Mouse (Mus musculus) frontal cortex, adult 2 months (tissue): ENCODE results near the gene Usp35. TPM values are rescaled to one million over a fixed set of nuclear protein-coding genes. Genes with fewer than 3 reads are reported as not detected.

Source experiments
- DNase-seq, 2 experiments: peaks; one replicate each; pipeline ENCODE4 v3.0.0; 2022; ENCODE audit warnings: low spot score in 1 of 2; ENCODE audit errors: extremely low spot score in 1 of 2
- polyA plus RNA-seq: library from polyadenylated mRNA; depleted of rRNA; stranded (reverse); fragments of >200 nt; gene quantifications from 2 replicates; pipeline ENCODE4 v1.2.3, GENCODE M21; 2012

The Usp35 gene
- polyA plus RNA-seq, 1 experiment, result 18.8 TPM

DNA sequence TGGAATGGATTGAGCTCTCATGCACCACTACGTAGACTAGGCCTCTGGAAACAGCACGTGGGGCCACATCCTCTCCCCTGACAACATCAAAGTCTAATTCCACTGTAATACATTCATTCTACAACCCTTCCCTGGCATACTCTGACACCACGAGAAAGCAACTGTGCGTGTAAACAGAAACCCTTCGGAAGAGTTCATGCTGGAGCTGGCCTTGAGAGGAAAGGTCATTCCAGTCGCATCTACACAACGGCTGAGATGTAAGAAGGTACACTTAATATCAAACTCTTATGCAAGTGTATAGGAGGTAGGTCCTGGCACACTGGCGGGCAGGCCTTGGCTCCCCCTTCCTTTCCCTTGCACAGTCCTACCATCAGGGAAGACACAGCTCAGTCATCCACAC is 7.5 kb downstream of the Usp35 start:
- no peak for DNase-seq

DNA sequence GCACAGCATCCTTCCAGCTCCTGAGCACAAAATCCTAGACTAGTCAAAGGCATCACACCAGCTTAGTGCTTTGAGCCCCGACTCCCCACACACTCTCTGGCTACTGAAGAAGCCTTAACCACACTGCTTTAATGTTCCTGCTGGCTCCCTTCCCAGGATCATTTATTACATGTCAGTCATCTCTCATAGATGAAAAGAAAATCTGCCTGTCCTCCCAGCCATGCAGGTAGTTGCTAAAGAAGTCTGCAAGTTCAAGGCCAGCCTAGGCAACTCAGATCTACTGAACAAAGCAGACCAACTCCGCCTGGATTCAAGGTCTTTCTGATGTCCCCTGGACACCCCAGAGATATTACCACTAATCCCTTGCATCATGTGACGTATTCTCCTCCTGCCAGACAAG is 14.1 kb downstream of the Usp35 start:
- no peak for DNase-seq

DNA sequence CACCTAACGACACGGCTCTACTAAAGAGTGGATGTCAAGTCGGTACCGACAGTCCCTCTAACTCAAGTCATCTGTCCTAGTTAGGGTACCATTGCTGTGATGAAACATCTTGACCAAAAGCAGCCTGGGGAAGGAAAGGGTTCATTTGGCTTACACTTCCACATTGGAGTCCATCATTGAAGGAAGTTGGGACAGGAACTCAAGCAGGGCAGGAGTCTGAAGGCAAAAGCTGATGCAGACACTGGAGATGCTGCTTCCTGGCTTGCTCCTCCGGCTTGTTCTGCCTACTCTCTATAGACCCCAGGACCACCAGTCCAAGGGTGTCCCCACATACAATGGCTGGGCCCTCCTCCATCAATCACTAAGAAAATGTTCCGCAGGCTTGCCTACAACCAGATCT is 16.2 kb downstream of the Usp35 start:
- DNase-seq, result no peak

DNA sequence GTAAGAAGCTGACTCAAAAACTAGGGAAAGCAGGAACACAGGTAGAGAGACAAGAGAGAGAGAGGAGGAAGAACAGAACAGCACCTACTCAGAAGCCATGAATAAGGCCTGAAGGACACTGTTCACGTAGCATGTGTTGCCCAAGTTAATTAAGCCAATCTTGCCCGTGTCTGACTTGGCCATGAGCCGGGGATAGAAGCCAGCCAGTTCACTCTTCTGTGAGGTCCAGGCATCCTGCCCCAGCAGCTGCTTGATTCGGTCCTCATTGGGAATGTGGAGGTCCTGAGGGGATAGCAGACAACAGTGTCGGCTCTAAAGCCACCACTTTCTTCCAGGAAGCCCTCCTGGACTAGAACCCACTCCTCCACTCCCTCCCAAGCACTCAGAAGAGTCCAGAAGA is 17.2 kb downstream of the Usp35 start:
- DNase-seq, result no peak

DNA sequence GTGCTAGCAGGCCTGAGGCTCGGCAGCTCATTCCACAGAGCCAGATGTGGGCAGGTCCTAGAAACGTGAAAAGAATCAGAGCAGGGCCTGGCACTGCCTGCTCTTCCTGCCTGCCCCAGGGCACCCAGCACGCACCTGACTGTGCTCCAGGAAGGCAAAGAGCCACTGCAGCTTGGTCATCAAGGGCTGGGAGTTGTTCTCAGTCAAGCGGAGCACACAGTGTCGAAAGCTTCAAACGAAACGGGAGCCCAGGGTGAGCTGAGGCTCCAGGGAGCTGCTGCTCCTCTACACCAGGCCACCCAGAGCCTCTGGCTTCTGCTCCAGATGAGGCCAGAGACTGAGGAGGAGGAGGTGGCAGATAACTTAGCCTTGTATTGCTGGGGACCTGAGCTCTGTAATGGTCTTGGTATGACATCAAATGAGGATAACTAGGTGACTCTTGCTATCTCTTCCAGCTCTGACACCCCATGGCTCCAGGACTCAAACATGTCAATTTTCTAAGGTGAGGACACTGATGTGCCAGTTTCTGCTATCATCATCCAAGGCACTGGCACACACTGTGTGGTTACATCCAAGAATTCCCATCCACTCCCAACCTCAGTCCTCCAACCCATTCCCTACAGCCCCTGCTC is 18.3 kb downstream of the Usp35 start:
- DNase-seq, result no peak

DNA sequence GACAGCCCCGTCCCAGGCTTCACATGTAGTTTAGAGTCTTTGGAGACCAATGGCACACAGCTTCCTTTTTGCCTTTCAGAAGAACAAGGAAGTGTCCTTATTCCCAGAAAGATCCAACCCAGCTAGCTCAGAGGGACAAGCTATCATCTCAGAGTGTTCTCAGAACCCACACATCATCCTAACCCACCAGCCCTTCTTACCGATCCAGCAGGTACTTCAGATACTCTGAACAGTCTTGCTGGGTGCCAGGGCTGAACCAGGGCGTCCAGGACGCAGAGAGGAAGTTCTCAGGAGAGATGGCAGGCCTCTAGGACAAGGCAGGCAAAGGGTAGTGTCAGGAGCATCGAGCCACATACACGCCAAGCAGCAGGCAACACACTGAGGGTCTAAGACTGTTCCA is 19.0 kb downstream of the Usp35 start:
- DNase-seq, result no peak

DNA sequence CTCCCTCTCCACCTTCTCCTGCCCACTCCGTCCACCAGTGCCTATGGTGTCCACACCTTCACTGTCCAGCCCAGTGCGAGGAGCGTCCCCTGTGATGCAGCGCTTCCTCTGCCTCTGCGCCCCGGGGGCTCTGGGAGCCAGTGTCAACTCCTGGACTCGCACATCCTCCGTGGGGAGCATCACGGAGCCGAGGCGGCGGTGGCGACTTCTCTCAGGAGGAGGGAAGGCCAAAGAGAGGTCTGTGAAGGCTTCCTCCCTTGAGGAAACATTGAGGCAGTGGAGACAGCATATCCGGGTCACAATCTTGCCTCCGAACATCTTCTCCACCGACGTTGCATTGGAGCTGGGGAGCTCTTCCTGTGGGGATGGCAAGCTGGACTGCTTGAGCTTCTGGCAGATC is 19.6 kb downstream of the Usp35 start:
- DNase-seq, result no peak

DNA sequence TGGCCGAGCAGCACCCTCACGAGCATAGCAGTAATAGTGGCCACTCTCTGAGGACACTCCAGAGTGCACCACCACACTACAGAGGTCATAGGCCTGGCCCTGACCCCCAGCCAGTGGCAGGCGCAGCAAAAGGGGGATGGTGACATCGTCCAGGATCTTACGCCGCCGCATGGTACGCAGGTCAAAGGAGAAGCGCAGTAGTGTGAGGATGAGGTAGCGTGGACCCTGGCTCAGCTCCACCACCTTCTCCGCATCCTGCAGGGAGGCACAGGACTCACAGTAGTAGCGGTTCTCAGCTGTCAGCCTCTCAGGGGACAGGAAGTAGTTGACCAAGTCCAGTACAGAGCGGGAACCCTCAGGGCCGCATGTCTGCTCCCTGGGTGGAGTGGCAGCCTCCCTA is 20.2 kb downstream of the Usp35 start:
- no peak for DNase-seq

DNA sequence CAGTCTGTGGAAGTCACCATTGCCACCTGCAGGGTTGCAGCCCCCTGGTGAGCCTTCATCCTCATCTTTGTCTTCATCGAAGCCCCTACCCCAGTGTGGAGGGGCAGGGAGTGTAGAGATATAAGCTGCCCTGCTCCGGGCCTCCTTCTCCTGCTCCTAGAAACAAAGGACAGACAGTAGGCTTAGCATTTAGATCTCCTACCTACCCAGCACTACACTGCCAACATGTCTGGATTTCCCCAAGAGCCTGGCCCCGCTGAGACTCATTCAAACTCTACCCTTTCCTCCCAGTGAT is 21.5 kb downstream of the Usp35 start:
- DNase-seq, result no peak

DNA sequence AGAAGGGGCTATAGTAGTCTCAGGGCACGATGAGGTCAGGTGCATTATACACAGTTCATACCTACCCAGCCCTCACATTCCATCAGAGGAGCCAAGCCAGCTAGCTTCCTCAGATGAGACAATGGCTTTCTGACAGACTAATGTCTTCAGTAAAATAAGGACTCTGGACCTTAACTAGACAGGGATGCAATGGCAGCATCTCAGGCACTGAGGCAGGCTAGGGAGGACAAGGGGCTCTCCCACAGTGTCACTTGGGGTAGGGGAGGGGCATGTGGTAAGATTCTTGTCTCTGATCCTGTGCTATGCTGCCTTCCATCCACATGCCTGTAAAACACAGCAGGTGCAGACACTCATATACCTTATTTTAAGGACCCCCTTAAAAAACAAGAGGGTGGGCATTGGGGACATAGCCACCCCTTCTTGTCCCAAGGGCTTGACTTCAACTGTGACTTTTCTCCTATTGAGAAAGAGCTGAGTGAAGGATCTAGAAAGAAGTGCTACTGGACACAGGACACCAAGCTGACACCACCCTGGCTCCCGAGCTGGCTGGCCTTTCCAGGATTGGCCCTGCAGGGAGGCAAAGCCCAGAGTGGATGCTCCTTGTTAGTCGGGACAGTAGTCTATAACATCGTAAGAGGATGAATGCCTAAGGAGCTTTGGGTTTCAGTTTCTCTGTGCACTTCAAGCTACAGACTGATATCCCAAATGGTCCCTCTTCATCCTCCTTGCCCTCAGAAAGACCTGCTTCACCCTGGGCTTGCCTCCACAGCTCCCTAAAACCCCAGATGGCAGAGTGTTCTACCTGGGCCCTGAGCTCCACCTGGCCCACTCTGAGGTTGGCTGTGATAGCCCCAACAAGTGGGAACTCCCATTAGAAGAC is 22.1 kb downstream of the Usp35 start:
- DNase-seq, result no peak

DNA sequence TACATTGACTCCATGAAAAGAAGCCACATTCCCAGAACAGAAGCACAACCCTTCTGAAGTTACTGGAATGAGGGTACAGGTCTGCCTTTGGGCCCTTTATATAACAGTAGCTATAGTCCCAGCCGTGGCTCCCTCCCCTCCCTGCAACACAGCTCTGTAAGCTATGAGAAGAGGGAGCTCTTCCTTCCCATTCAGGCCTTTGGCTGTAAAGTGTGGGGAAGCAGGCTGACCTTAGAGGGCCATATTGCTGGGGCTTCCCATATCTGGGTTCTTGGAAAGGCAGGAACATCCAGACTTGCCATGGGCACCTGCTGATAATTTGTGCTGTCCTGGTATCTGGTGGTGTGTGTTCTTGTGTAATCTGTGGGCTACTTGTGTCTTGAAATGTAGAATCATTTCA is 24.3 kb downstream of the Usp35 start:
- DNase-seq, result no peak

DNA sequence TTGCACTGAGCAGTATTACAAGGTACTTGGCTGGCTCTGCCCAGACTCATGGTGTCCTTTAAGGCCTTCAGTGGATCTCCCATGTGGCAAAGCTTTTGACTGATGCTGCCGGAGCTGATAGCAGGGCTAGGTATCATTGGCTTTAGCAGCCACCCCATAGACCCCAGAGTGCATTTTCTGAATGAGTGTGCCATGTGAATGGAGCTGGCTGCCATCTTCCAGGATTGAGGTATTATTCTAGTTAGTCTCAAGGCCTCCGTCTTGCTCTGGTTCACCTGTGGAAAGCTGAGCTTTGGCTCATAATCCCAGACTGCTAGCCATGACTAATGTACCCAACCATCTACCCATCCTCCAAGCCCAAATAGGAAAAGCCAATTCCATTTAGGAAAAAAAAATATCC is 25.0 kb downstream of the Usp35 start:
- DNase-seq, result no peak

DNA sequence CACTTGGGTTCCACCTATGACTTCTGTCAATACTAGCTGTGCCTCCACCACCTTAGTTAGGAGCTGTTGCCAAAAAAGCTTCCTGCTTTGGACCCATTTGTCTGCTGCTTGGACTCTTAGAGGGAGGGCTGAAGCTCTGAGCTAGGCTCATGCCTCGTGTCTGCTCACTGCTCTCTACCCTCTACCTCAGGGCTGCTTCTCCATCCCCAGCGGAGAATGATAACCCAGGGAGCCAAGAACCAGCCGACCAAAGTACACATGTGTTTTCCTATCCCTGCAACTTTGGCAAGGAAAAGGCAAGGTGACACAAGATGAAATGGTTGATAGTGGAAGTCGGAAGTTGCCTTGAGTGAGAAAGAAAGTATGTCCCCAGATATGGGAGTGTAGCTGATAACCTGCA is 26.6 kb downstream of the Usp35 start:
- DNase-seq, result no peak

DNA sequence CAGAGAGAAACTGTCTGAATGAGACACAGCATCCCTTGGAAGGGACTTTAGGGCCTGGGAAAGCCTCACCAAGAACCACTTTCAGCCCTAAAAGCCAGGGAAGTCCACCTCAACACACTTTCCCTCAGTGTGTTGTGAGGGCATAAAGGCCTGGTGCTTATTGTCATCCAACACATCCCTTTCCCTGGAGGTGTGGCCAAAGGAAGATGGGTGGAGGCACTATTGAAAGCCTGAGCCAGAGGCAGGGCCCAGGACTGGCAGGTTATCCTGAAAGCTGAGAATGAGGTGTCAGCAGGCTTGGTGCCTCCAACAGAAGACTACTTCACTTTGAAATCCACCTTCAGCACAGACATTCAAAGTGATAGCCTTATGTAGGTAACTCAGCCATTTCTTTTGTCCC is 27.3 kb downstream of the Usp35 start:
- no peak for DNase-seq

DNA sequence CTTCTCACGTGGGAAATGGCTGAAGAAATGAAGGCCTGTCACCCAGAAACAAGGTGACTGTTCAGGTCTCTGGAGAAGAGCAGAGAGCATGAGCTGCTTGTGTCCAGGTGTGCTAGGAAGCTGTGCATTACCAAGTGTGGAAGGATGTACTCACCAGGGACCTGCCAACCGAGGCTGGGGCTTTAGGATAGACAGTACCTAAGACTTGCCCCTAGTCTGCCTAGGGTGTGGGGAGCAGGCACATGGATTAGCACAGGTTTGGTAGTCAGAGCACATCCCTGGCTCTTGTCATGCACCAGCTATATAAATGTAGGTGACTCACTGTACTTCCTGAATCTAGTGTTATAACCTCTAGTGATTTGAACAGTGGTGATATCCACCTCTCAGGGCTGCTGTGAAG is 28.2 kb downstream of the Usp35 start:
- DNase-seq, result no peak

DNA sequence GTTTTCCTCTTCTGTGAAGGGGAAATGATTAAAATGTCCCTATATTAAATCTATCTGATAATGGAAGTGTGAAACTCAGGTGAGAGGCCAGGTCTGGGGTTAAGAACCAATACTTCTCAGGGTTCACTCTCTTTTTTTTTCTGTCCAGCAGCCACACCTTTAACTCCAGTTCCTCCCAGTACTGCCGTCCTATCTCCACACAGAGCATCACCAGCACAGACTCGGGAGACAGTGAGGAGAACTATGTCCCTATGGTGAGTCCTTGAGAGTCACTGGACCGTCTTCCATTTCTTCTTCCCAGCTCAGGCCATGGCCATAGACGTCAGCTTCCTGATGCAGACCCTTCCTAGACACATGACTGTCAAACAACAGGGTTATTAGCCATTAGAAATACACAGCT is 28.9 kb downstream of the Usp35 start:
- no peak for DNase-seq

DNA sequence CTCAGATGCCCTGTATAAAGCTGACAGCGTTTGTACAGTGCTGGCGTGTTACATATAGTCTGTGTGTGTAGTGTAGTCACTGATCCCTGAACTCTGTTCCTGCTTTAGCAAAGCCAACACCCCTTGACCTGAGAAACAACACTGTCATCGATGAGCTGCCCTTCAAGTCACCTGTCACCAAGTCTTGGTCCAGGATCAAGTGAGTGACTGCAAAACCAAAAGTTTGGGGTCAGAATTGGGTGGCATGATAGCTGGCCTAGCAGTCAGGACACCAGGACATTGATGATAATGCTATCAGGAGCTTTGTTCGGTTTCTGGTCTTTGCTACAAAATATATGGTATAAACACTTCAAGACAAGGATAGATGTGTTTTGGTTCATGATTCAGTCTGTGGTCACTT is 29.6 kb downstream of the Usp35 start:
- no peak for DNase-seq

DNA sequence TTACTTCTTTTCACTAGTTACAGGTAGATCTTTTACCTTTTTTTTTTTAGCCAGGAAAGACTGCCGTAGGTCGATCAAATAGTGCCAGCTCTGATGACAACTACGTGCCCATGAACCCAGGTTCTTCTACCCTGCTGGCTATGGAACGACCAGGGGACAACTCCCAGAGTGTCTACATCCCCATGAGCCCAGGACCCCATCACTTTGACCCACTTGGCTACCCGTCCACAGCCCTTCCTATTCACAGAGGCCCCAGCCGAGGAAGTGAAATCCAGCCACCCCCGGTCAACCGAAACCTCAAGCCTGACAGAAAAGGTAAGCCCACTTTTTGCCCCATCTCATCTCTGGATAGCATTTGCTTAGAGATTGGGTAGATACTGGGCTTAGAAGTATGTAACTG is 30.5 kb downstream of the Usp35 start:
- no peak for DNase-seq

DNA sequence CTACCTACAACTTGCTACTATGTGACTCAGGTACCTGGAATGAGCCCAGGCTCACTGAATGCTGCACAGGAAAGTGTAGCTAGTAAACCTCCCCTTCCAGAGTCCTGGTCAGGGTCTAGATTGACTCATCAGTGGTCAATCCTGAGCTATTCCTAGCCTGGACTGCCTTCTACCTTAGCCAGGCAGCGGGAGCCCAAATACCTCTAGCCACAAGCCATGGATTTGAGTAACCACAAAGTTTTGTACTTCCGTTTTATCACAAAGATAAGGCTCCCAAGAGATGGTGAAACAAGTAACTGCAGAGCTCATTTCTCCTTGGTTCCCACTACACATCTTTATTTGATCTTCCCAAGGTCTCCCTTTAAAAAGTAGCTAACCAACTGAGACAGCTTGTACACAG is 30.9 kb downstream of the Usp35 start:
- DNase-seq, result no peak

DNA sequence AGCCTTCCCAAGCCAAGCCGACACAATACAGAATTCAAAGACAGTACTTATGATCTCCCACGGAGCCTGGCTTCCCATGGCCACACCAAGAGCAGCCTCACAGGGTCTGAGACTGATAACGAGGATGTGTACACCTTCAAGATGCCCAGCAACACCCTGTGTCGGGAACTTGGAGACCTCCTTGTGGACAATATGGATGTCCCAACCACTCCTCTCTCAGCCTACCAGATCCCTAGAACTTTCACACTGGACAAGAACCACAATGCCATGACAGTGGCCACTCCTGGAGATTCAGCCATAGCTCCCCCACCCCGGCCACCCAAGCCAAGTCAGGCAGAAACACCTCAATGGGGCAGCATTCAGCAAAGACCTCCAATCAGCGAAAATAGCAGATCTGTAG is 32.9 kb downstream of the Usp35 start:
- no peak for DNase-seq

DNA sequence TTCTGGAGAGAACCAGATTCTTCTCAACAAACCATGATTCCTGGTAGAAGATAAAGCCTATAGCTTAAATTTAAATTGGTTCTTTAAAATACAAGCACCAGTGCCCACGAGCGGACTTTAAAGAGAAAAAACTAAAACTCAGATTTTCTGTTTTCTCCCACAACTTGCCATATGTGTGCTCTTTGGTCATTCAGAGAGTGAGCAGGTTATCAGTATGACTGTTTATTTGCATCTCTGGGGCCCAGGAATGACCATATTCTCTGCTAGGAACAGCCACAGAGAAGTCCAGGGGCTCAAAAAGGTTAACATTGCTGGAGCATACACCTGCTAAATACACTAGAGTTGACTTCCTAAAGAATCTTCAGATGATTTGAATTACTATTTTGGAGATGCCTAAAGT is 33.5 kb downstream of the Usp35 start:
- no peak for DNase-seq

DNA sequence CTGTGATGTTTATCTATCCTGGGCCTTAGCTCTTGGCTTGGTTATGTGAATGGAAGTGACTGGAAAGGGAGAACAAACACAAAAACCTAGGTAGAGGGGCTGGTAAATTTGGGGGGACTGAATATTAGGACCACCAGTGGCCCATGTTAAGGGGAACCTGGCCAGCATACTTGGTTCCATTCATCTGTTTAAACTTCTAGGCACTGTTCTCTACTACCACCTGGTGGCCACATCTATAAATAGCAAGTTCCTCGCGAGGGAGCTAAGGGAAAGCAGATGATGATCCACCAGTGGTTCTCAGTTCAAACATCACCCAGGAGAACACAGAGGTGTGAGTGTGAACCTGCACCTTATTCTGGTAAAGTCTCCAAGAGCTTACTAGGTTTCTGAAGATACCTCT is 34.4 kb downstream of the Usp35 start:
- DNase-seq, result peak; percentile 62 to 91

DNA sequence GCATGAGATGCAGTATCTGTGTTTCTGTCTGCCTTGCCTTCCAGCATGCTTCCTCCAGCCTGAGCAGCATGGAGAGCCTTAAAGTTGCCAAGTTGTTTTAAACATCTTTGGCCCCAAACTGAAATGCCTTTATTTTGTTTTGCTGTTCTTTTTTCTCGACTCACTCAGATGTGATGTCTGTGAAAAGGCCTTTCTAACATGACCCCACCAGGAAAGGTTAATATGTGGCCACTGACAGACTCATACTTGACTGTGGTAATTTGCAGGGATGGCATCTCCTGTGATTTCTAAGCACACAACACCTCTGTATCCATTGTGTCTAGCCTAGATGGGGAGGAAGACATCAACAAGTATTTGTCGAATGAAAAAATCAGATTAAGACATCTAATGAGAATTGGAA is 34.8 kb downstream of the Usp35 start:
- no peak for DNase-seq
